In genomic region chr16:4684457-4684791, GRCm38 (mm10) we compare ENCODE assay signal across 8 mouse cellular contexts. TPM values are rescaled to one million over a fixed set of nuclear protein-coding genes. Genes with fewer than 3 reads are reported as not detected.
A peak's percentile ranks its signal among the peaks of the same experiment; 100 is the strongest.
DNase-seq lines count a peak whose midpoint lies in the region; ATAC-seq and TF ChIP-seq lines count a peak whose summit lies in the region.

No protein-coding gene starts in this region.

- peak overlapping the region; percentile 99 for H3K4me2 ChIP-seq in heart, embryonic 12.5 days
- peak overlapping the region; percentile 95 for H3K4me2 ChIP-seq in forebrain, embryonic 14.5 days (ENCODE audit: low read length)
- peak overlapping the region; percentile 87 for H3K4me2 ChIP-seq in liver, embryonic 15.5 days

- no peak for TF ChIP-seq EP300 in ES-Bruce4 (IDR thresholded peaks at IDR 0.05; ENCODE audit: insufficient read depth, low read depth, low read length)

- no peaks in the 10 kb centered on the region for H3K9me3 ChIP-seq in heart, embryonic 12.5 days (replicated peaks)
- no peaks in the 10 kb centered on the region for H3K9me3 ChIP-seq in ES-Bruce4 (replicated peaks; ENCODE audit: control insufficient read depth, insufficient read depth, low read length, poor library complexity, severe bottlenecking)
- no peaks in the 10 kb centered on the region for H3K9me3 ChIP-seq in forebrain, embryonic 14.5 days (replicated peaks; ENCODE audit: control insufficient read depth, low read length)
- H3K9me3 ChIP-seq in liver, embryonic 15.5 days (replicated peaks), result no peaks in the 10 kb centered on the region

- H3K36me3 ChIP-seq in heart, embryonic 12.5 days, result peaks cover 26% of the 10 kb centered on the region
- peaks cover 19% of the 10 kb centered on the region for H3K36me3 ChIP-seq in ES-Bruce4 (ENCODE audit: control insufficient read depth, insufficient read depth, low read length, poor library complexity, severe bottlenecking)
- peaks cover 24% of the 10 kb centered on the region for H3K36me3 ChIP-seq in forebrain, embryonic 14.5 days (ENCODE audit: control insufficient read depth, insufficient read depth, low read length)
- peaks cover 27% of the 10 kb centered on the region for H3K36me3 ChIP-seq in liver, embryonic 15.5 days (replicated peaks)

- intact Hi-C loops in heart, postnatal 14 days (cut with DNase I), result no loop called here

- no peak for DNase-seq in heart, postnatal 14 days
- DNase-seq in forebrain, embryonic 14.5 days (ENCODE audit: low spot score), result no peak
- no peak for DNase-seq in urinary bladder, postnatal 25 days (ENCODE audit: low spot score)
- DNase-seq in adipocyte (ENCODE audit: low spot score), result no peak
- DNase-seq in adrenal gland, adult 2 months, result no peak

- peak overlapping the region; percentile 91 for H3K9ac ChIP-seq in heart, embryonic 12.5 days
- H3K9ac ChIP-seq in ES-Bruce4 (ENCODE audit: low read depth, poor library complexity, severe bottlenecking), result peak overlapping the region; percentile 78
- peak overlapping the region; percentile 90 for H3K9ac ChIP-seq in forebrain, embryonic 14.5 days (ENCODE audit: low read length)
- H3K9ac ChIP-seq in liver, embryonic 15.5 days, result peak overlapping the region; percentile 85

- ATAC-seq in heart, embryonic 12.5 days (ENCODE audit: insufficient number of reproducible peaks, low FRiP score), result no peak
- ATAC-seq in forebrain, embryonic 14.5 days, result no peak
- ATAC-seq in liver, embryonic 15.5 days (ENCODE audit: insufficient read depth), result peak; percentile 2; the same call in 1 of the 2 replicates

- no peak for TF ChIP-seq POLR2A in ES-Bruce4 (IDR thresholded peaks at IDR 0.05; ENCODE audit: insufficient read depth, low read length)

- TF ChIP-seq CTCF in ES-Bruce4 (IDR thresholded peaks at IDR 0.05; ENCODE audit: low read depth, low read length), result no peak

- H3K4me1 ChIP-seq in heart, embryonic 12.5 days (replicated peaks), result peaks cover 14% of the 10 kb centered on the region
- H3K4me1 ChIP-seq in ES-Bruce4 (ENCODE audit: control insufficient read depth, insufficient read depth, low read length), result no peaks in the 10 kb centered on the region
- H3K4me1 ChIP-seq in forebrain, embryonic 14.5 days (ENCODE audit: control insufficient read depth, insufficient read depth, low read length), result 0 out of 2 replicates have a peak, but pooled peaks cover 6% of the 10 kb centered on the region
- peaks cover 48% of the 10 kb centered on the region for H3K4me1 ChIP-seq in liver, embryonic 15.5 days (replicated peaks)

- no peaks in the 10 kb centered on the region for H3K27me3 ChIP-seq in heart, embryonic 12.5 days (replicated peaks)
- no peaks in the 10 kb centered on the region for H3K27me3 ChIP-seq in ES-Bruce4 (ENCODE audit: control insufficient read depth, insufficient read depth, low read length, poor library complexity, severe bottlenecking)
- no peaks in the 10 kb centered on the region for H3K27me3 ChIP-seq in forebrain, embryonic 14.5 days (replicated peaks; ENCODE audit: control insufficient read depth, insufficient read depth, low read length)
- no peaks in the 10 kb centered on the region for H3K27me3 ChIP-seq in liver, embryonic 15.5 days

- WGBS in heart, embryonic 12.5 days, result under 1% methylated on average over 9 of the region's 9 CpGs
- whole genome bisulfite sequencing in forebrain, embryonic 14.5 days, result 2% methylated on average over 9 of the region's 9 CpGs
- WGBS in liver, embryonic 15.5 days (ENCODE audit: insufficient replicate concordance), result under 1% methylated on average over 9 of the region's 9 CpGs

- peak overlapping the region; percentile 93 for H3K4me3 ChIP-seq in heart, embryonic 12.5 days
- H3K4me3 ChIP-seq in ES-Bruce4 (ENCODE audit: low read depth, low read length), result peak overlapping the region; percentile 82
- H3K4me3 ChIP-seq in forebrain, embryonic 14.5 days (ENCODE audit: low read depth, low read length), result peak overlapping the region; percentile 93
- H3K4me3 ChIP-seq in liver, embryonic 15.5 days (replicated peaks), result peak overlapping the region; percentile 80

- peak overlapping the region; percentile 82 for H3K27ac ChIP-seq in heart, embryonic 12.5 days (ENCODE audit: poor library complexity, severe bottlenecking)
- H3K27ac ChIP-seq in ES-Bruce4 (ENCODE audit: insufficient read depth, low read length), result no peak overlapping the region
- peak overlapping the region; percentile 59; the same call in 1 of the 2 replicates for H3K27ac ChIP-seq in forebrain, embryonic 14.5 days (ENCODE audit: low read depth, low read length)
- H3K27ac ChIP-seq in liver, embryonic 15.5 days (replicated peaks), result peak overlapping the region; percentile 73

RNA-seq across cellular contexts. Expression of gene Coro7, which starts 4.8 kb away (rescaled TPM):
- polyA plus RNA-seq in heart, embryonic 12.5 days (2016; fragmentation: Nextera tagmentation; extraction: Ambion mirVana), result 14.8 and 15.3 TPM in 2 replicates
- 10 to 100 TPM; 20.6 to 20.7 TPM for total RNA-seq in heart, postnatal 14 days (2021)
- 31.2 and 36.1 TPM in 2 replicates for polyA plus RNA-seq in ES-Bruce4 (2011; ENCODE audit: insufficient read depth, insufficient read length, low read depth, missing spikeins)
- polyA plus RNA-seq in forebrain, embryonic 14.5 days (2014; fragmentation: Nextera tagmentation; extraction: Ambion mirVana), result 9.2 and 18.3 TPM in 2 replicates
- polyA plus RNA-seq in liver, embryonic 15.5 days (2015; fragmentation: Nextera tagmentation; extraction: Ambion mirVana), result 10.5 and 13.1 TPM in 2 replicates
- total RNA-seq in adrenal gland, adult 2 months (2021), result 10 to 100 TPM; 27.3 to 35.5 TPM
- polyA plus RNA-seq in adrenal gland, adult 2 months (2012; rRNA removed), result 58.0 and 60.3 TPM in 2 replicates

RNA-seq across cellular contexts. Expression of gene Nmral1, which starts 34.7 kb away (rescaled TPM):
- polyA plus RNA-seq in heart, embryonic 12.5 days (2016; fragmentation: Nextera tagmentation; extraction: Ambion mirVana), result 37.2 and 37.8 TPM in 2 replicates
- total RNA-seq in heart, postnatal 14 days (2021), result 1 to 10 TPM; 3.2 to 4.5 TPM
- 15.6 and 15.7 TPM in 2 replicates for polyA plus RNA-seq in ES-Bruce4 (2011; ENCODE audit: insufficient read depth, insufficient read length, low read depth, missing spikeins)
- 127 and 143 TPM in 2 replicates for polyA plus RNA-seq in forebrain, embryonic 14.5 days (2014; fragmentation: Nextera tagmentation; extraction: Ambion mirVana)
- polyA plus RNA-seq in liver, embryonic 15.5 days (2015; fragmentation: Nextera tagmentation; extraction: Ambion mirVana), result 37.2 and 39.6 TPM in 2 replicates
- 1 to 10 TPM; 2.9 to 5.2 TPM for total RNA-seq in adrenal gland, adult 2 months (2021)
- polyA plus RNA-seq in adrenal gland, adult 2 months (2012; rRNA removed), result 2.4 and 2.5 TPM in 2 replicates

RNA-seq across cellular contexts. Expression of gene Hmox2, which starts 41.7 kb away (rescaled TPM):
- 84.5 and 90.1 TPM in 2 replicates for polyA plus RNA-seq in heart, embryonic 12.5 days (2016; fragmentation: Nextera tagmentation; extraction: Ambion mirVana)
- 10 to 100 TPM; 70.5 to 71.1 TPM for total RNA-seq in heart, postnatal 14 days (2021)
- polyA plus RNA-seq in ES-Bruce4 (2011; ENCODE audit: insufficient read depth, insufficient read length, low read depth, missing spikeins), result 38.0 and 44.4 TPM in 2 replicates
- 106 and 111 TPM in 2 replicates for polyA plus RNA-seq in forebrain, embryonic 14.5 days (2014; fragmentation: Nextera tagmentation; extraction: Ambion mirVana)
- polyA plus RNA-seq in liver, embryonic 15.5 days (2015; fragmentation: Nextera tagmentation; extraction: Ambion mirVana), result 36.6 and 37.9 TPM in 2 replicates
- total RNA-seq in adrenal gland, adult 2 months (2021), result 10 to 100 TPM; 87.1 to 92.8 TPM
- polyA plus RNA-seq in adrenal gland, adult 2 months (2012; rRNA removed), result 21.3 and 30.2 TPM in 2 replicates

RNA-seq across cellular contexts. Expression of gene Dnaja3, which starts 44.6 kb away (rescaled TPM):
- polyA plus RNA-seq in heart, embryonic 12.5 days (2016; fragmentation: Nextera tagmentation; extraction: Ambion mirVana), result 77.6 and 77.7 TPM in 2 replicates
- total RNA-seq in heart, postnatal 14 days (2021), result 100 to 1,000 TPM; 121 to 123 TPM
- 55.8 and 55.9 TPM in 2 replicates for polyA plus RNA-seq in ES-Bruce4 (2011; ENCODE audit: insufficient read depth, insufficient read length, low read depth, missing spikeins)
- polyA plus RNA-seq in forebrain, embryonic 14.5 days (2014; fragmentation: Nextera tagmentation; extraction: Ambion mirVana), result 39.7 and 47.4 TPM in 2 replicates
- polyA plus RNA-seq in liver, embryonic 15.5 days (2015; fragmentation: Nextera tagmentation; extraction: Ambion mirVana), result 45.7 and 50.1 TPM in 2 replicates
- 100 to 1,000 TPM; 122 to 148 TPM for total RNA-seq in adrenal gland, adult 2 months (2021)
- polyA plus RNA-seq in adrenal gland, adult 2 months (2012; rRNA removed), result 33.2 and 37.5 TPM in 2 replicates

RNA-seq across cellular contexts. Expression of gene Vasn, which starts 44.7 kb away (rescaled TPM):
- polyA plus RNA-seq in heart, embryonic 12.5 days (2016; fragmentation: Nextera tagmentation; extraction: Ambion mirVana), result 14.8 and 16.4 TPM in 2 replicates
- total RNA-seq in heart, postnatal 14 days (2021), result 10 to 100 TPM; 12.1 to 14.7 TPM
- polyA plus RNA-seq in ES-Bruce4 (2011; ENCODE audit: insufficient read depth, insufficient read length, low read depth, missing spikeins), result 6.2 and 7.9 TPM in 2 replicates
- polyA plus RNA-seq in forebrain, embryonic 14.5 days (2014; fragmentation: Nextera tagmentation; extraction: Ambion mirVana), result 2.1 and 2.8 TPM in 2 replicates
- 2.4 and 2.8 TPM in 2 replicates for polyA plus RNA-seq in liver, embryonic 15.5 days (2015; fragmentation: Nextera tagmentation; extraction: Ambion mirVana)
- 10 to 100 TPM in 1 of 2 experiments, 1 to 10 TPM in 1; 8.4 to 15.4 TPM for total RNA-seq in adrenal gland, adult 2 months (2021)
- polyA plus RNA-seq in adrenal gland, adult 2 months (2012; rRNA removed), result 28.1 and 30.9 TPM in 2 replicates
